Mouse (Mus musculus) central nervous system, embryonic 14 days (tissue): ENCODE results near the gene Defb22. TPM values are rescaled to one million over a fixed set of nuclear protein-coding genes. Genes with fewer than 3 reads are reported as not detected.

Experiments used
- polyA plus RNA-seq: library from polyadenylated mRNA; depleted of rRNA; stranded (reverse); fragments of >200 nt; gene quantifications from 2 replicates; pipeline ENCODE4 v1.2.3, GENCODE M21; 2012; rRNA removed

Defb22 gene
- polyA plus RNA-seq = not detected in 2 replicates

DNA sequence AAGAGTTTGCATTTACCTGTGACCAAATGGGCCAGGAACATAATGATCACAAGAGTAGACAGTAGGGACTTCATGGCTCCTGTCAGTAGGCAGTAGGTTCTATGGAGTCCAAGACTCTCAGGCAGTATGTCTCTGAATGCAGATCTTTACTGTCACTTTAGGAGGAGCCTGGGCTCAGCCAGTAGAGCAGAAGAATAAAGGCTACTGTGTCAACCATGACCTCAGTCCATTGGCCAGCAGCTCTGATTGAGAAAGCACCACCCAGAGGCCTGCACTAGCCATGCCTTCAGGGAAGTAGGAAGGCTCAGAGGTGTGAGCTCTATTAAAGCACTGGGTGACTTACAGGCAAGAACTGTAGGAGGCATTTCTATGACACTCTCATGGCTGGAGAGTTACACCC lies at the start of gene Defb22:
Gene Defb22 (minus strand): TSS at position 101 of the 400 bp plus-strand sequence.

GRCm38 (mm10) chr2:152517981-152518380 lies 28.0 kb upstream of the Defb22 start, which contains the start of gene Defb28:
Defb28 (plus strand) TSS chr2:152518255.

GRCm38 (mm10) chr2:152511592-152511991 lies 21.7 kb upstream of the Defb22 start, which contains the start of gene Defb26:
Defb26 (minus strand) TSS chr2:152511692.

DNA sequence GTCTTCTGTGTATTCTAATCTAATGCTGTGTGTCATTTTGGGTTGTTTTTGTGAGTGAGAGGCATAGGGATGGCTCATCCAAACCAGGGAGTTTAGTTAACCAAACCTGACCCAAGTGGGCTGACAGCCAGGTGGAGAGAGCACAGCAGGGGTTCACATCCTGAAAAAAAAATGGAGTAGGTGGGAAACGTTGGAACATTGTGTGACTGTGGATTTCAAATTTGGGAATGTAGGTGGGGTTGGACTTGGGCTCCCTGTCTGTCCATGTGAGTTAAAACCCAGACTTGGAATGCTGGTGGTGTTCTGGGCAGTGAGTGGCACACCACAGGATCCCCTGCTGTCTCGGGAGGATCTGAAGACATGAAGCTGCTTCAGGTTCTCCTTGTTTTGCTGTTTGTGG lies 13.2 kb downstream of the Defb22 start, which contains the start of gene Defb20:
Gene Defb20 (plus strand): TSS at position 301 of the 400 bp plus-strand sequence.

GRCm38 (mm10) chr2:152464570-152465150 lies 25.3 kb downstream of the Defb22 start, which contains the start of gene Defb23:
Defb23 (minus strand) TSS chr2:152464620.

Other genes starting within 250 kb of the Defb22 start
- 43.8 and 46.3 TPM in 2 replicates for gene Tbc1d20, start 196.3 kb downstream of the Defb22 start, polyA plus RNA-seq
- gene Rbck1, start 157.5 kb downstream of the Defb22 start, polyA plus RNA-seq = 255 and 263 TPM in 2 replicates
- gene Trib3, start 146.1 kb downstream of the Defb22 start, polyA plus RNA-seq = 0.37 and 0.63 TPM in 2 replicates
- gene Nrsn2, start 113.5 kb downstream of the Defb22 start, polyA plus RNA-seq = 21.5 and 24.8 TPM in 2 replicates
- 84.0 and 84.5 TPM in 2 replicates for gene Sox12, start 92.1 kb downstream of the Defb22 start, polyA plus RNA-seq
- gene Zcchc3, start 75.1 kb downstream of the Defb22 start, polyA plus RNA-seq = 20.1 and 21.6 TPM in 2 replicates
- 2.2 and 2.6 TPM in 2 replicates for gene 6820408C15Rik, start 74.6 kb downstream of the Defb22 start, polyA plus RNA-seq
- gene Defb23, start 25.5 kb downstream of the Defb22 start, polyA plus RNA-seq = not detected in 2 replicates
- 0.09 TPM in 1 of 2 replicates, not detected in the other for gene Defb20, start 13.1 kb downstream of the Defb22 start, polyA plus RNA-seq
- gene Defb26, start 21.6 kb upstream of the Defb22 start, polyA plus RNA-seq = not detected in 2 replicates
- not detected in 2 replicates for gene Defb28, start 28.1 kb upstream of the Defb22 start, polyA plus RNA-seq
- gene Defb29, start 50.0 kb upstream of the Defb22 start, polyA plus RNA-seq = not detected in 2 replicates
- not detected in 2 replicates for gene Gm17416, start 79.2 kb upstream of the Defb22 start, polyA plus RNA-seq
- not detected in 2 replicates for gene Defb21, start 82.6 kb upstream of the Defb22 start, polyA plus RNA-seq
- gene Defb19, start 90.2 kb upstream of the Defb22 start, polyA plus RNA-seq = not detected in 2 replicates
- not detected in 2 replicates for gene Defb45, start 109.3 kb upstream of the Defb22 start, polyA plus RNA-seq
- gene Defb36, start 114.2 kb upstream of the Defb22 start, polyA plus RNA-seq = not detected in 2 replicates
- gene Defb25, start 132.9 kb upstream of the Defb22 start, polyA plus RNA-seq = not detected in 2 replicates
- gene Rem1, start 136.8 kb upstream of the Defb22 start, polyA plus RNA-seq = 0.41 and 0.84 TPM in 2 replicates
- 172 and 175 TPM in 2 replicates for gene H13, start 179.3 kb upstream of the Defb22 start, polyA plus RNA-seq
- gene Mcts2, start 196.9 kb upstream of the Defb22 start, polyA plus RNA-seq = 25.2 and 27.7 TPM in 2 replicates
- 133 and 168 TPM in 2 replicates for gene Id1, start 246.1 kb upstream of the Defb22 start, polyA plus RNA-seq